Mouse (Mus musculus): ENCODE measurements around the gene Sh3tc1.

Gene Sh3tc1

DNA sequence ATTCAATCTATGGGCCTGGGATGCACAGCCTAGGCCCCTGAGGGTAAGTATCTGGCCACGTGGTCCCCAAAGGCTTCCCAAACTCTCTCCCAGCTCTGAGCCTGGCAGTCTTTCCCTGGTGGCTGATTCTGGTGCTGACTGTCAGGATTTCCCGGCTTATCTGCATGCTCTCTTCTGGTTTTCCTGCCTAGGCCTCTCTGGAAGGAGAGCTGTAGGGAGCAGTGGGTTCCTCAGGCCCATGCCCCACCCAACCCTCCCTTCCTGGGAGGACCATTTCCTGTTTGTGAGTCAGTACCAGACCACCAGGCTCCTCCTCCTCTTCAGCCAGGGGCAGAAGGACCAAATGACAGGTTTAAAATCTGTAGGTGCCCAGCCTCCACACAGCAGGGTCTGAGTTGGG is 17.1 kb downstream of the Sh3tc1 start:
- no peak for DNase-seq (ENCODE audit: low spot score)

DNA sequence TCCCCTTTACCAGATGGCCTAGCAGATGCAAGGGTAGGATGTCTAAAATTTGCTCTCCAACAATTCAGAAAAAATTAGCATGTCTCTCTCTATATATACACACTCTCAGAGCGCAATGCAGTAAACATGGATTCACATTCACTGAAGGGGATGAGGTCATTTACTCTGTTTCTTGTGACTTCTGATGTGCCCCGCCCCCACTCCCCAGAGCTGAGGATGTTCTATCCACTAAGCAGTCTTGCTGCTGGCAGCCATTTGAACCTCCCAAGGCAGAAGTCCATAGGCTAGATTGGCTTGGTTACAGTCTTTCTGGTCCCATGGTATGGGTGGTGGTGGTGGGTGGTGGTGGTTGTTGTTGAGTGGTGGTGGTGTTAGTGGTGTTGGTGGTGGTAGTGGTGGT is 17.9 kb downstream of the Sh3tc1 start:
- no peak for DNase-seq (ENCODE audit: low spot score)

DNA sequence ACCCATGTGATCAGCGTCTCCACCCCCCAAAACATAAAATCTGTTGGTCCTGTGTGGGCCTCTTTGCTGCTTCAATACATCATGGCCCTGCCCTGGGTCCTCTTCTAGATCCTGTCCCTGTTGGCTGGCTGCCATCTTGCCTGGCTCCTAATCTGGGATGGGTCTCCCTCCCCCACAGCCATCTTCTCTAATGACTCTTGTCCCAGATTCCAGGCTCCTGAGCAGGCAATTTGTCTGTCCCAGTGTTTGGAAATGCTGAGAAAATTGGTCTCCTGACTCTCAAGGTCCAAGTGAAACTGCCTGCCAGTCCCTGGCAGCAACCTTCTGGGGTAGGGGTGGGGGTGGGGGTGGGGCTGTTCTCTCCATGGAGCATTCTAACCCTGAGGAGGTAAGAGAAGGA is 19.9 kb downstream of the Sh3tc1 start:
- DNase-seq (ENCODE audit: low spot score) = no peak

DNA sequence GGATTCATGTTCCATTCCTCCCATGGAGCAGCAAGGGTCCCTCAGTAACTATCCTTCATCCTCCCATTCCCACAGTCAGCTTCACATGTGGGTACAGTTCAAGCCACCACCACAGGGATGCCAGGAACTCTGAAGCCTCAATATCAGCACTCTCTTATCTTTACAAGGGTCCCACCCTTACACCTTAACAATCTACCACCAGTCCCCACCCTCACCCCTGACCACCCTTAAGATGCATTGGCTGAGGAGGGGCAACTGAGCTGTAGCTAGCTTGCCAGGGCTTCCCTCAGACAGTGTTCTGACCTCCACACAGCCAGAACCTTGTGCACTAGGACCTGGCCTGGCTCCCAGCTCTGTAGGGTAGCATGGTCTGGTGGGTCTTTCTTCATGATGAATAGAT is 20.4 kb downstream of the Sh3tc1 start:
- DNase-seq (ENCODE audit: low spot score) = no peak

DNA sequence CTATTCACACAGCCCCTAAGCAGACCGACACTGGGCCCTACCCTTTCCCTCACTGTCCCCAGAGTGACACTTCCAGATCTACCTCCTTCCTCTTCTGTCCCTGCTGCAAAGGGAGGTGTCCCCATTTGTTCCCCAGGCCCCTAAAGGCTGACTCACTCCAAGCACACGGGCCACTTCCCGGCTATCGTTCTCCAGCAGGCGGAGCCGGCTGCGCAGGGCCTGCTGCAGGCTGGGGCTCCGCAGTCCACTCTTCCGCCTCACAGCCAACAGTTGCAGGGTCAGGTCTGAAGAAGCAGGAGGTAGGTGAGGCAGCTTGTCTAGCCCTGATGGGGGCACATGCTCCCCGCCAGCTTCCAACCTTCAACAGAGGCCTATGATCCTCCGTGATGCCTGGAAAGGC is 21.0 kb downstream of the Sh3tc1 start:
- DNase-seq (ENCODE audit: low spot score) = no peak

DNA sequence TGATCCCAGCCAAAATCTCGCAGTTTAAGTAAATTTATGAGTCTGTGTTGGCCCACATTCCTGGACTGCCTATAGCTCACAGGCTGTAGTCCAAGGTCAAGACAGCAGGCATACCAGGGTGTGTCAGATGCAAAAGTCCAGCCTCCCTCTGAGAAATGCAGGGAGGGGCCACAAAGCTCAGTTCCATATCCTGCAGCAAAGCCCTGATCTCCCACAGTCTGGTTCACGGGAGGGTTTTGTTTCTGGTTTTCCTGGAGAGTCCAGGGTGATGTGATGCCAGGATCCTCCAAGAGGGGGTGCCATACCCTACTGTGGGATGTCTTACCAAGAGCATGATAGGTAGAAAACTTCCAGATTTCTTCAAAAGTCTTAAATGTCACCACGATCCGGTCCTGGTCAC is 21.8 kb downstream of the Sh3tc1 start:
- DNase-seq (ENCODE audit: low spot score) = peak; percentile 69

DNA sequence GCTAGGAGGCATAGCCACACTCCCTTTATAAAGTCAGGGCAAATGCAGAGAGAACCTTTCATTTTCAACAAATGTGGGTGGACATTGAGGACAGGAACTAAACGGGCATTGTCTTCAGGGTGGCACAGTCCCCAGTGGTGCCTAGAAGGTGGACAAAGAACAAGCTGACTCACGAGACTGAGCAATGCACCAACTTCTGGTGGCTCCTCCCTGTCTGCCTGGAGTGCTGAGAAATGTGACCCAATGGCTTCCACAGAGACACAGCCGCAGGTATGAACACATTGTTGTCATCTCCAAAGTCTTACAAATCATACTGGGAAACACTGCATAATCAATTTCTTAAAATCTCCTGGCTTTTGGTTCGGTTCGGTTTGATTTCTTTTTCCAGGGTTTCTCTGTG is 22.3 kb downstream of the Sh3tc1 start:
- DNase-seq (ENCODE audit: low spot score) = no peak

DNA sequence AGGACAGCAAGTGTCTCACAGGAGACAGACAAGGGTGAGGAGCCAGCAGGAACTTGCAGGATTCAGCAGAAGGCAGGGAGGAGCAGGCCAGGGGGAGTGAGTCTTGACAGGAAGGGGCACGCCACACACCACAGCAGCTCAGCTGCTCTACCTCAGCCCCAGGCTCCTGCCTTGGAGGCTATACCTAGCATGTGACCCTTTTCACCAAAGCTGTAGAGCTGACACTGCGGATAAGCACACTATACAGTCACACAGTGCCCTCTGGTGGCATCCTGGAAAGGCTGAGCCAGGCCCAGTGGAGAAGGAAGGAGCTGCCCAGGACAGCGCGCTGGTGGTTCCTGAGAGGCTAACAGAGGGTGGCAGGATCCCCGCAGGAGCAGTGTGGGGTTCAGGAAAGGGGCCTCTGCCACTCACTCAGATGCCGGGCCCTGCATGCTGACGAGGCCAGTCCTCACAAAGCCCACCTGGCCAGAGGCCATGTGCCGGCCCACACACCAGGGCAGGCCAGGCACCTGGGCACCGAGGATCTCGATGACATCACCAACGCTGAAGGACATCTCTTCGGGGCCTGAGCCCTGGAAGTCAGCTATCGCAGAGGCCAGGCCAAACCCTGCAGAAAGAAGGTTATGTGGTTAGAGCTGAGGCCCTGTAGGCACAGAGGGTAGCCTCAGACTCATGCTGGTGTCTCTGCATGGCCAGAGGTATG is 26.0 kb downstream of the Sh3tc1 start:
- DNase-seq (ENCODE audit: low spot score) = no peak

DNA sequence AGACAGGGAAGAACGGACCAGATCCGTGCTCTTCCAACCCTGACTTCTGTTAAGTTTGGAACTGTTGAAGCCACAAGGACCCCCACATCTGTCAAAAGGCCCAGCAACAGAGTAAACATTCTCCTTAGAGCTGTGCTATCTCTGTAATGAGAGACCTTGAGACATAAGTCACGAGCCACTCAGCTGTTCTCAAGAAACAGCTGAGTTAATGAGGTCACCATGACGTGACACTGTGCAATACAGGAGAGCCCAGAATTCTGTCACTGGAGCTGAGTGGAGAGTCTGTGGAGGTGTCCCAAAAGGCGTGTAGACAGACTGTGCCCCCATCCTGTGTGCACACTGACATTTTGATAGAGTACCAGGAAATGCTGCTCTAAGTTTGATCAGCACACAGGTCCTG is 27.3 kb downstream of the Sh3tc1 start:
- DNase-seq (ENCODE audit: low spot score) = no peak

DNA sequence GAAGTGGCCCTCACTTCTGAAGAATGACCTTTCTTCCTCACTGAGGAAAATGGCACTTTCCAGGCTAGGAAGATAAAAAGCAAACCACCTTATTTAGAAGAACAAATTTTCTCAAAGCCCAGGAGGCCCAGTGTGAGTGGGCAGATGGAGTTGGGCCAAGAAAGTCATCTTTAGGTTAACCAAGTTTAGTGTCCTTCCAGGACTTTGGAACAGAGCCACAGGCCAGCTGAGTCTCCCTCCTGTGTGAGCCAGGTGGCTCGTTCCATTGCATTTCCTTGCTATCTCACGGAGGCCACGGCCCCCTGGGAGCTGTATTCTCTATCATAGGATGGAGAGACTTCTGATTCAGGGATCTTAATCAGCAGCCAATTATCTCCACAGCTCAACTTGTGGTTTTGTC is 28.9 kb downstream of the Sh3tc1 start:
- no peak for DNase-seq (ENCODE audit: low spot score)

DNA sequence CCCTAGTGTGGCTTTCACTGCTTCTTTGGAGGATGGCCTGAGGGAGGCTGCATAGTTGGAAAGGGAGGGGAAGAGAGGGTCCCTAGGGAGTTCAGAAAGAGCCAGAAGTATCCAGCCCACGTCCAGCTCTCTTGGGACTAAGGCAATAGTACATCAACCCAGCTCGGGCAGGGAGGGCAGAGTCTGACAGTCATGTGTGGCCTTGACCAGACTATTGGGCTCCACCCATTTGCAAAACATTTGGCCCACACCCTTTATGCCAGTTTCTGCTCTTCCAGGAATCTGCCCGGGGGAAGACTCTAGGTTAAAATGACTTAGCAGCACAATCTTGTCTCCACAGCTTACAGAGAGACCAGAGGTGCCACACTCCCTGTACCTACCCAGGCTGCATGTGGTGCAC is 29.3 kb downstream of the Sh3tc1 start:
- DNase-seq (ENCODE audit: low spot score) = no peak

DNA sequence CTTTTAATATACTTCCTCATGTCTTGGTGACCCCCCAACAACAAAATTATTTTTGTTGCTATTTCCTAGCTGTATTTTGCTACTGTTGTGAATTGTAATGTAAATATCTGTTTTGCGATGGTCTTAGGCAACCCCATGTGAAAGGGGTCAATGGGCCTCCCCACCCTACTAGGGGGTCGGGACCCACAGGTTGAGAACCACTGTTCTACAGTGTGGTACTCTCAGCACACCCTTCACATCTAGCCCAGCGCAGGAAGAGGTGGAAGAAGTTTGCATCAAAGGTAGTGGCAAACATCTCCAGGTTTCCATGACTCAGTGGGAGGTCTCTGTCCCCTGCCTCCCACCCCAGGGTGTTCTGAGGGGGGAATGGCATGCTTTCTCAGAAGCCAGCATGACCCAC is 34.4 kb downstream of the Sh3tc1 start:
- DNase-seq (ENCODE audit: low spot score) = no peak

DNA sequence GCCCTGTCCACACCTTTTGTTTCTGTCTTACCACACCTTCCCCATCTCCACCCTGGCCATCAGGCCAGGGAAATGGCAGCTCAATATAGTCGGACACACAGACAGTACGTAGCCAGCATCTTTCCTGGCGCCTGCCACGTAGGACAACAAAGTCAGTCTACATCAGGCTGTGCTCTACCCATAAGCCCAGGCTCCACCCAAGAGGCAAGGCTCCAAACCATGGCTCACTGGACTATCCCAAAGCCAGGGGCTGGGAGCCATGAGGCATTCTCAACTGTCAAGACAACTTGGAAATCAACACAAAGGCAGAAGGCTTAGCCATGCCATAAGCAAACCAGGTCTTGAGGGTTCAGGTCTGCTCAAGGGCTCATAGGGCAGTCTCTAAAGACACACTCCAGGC is 36.0 kb downstream of the Sh3tc1 start:
- DNase-seq (ENCODE audit: low spot score) = no peak

DNA sequence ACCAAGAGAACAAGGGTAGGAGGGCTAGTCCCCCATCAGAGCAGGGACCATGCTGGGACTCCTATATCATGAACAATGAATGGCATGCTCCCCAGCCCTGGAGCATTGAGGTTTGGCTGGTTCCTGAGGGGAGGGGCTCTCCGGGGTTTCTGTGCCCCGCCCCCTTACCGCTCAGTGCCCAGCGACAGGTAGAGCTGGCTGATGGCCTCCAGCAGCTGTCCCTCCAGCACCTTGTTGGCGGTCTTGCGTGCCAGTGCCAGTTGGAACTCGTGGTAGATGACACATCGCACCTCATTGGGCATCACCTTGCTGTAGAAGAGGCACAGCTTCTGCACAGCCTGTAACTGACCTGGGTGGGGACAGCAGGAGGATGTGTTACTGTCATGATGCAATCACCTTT is 36.6 kb downstream of the Sh3tc1 start:
- DNase-seq (ENCODE audit: low spot score) = no peak

DNA sequence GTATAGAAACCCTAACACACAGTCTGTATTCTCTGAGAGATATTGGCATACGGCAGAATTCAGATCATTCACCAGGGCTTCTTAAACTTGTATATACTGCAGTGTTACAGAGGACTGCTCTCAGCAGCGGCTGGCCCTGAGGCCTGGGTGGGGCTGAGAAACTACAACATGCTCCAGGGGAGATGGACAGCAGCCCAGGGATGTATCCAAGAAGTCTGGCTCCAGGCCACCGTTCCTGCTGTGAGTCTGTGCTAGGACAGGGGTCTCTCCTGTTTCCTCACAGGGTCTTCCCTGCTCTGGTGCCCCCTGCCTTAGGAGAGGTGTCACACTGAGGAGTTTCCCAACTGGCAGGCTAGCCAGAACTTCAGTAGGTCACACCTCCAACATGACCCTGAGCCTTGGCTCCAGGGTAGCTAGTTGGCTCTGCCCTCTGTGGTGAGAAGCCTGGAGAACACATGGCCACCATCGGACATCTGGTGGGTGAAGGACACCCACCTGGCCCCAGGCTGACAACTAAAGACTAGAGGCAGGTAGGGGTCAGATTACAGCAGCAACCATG is 37.1 kb downstream of the Sh3tc1 start:
- DNase-seq (ENCODE audit: low spot score) = no peak

DNA sequence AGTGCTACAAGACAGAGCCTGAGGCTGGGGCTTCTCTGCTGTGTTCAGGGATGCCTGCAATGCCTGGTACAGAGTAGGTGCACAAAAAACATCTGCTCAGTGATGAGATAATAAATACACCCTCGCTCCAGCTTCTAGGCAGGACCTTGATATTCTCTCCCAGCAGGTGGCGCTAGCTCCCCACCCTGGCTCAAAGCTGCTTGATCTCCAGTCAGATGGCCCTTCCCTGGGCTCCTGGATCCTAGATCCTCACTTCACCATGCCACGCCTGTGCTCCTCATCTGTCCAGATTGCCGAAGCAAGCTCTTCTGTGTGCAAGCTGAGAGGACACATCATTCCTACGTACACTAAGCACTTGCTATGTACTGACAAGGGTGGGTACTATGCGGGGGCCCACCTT is 38.7 kb downstream of the Sh3tc1 start:
- DNase-seq (ENCODE audit: low spot score) = peak; percentile 49

DNA sequence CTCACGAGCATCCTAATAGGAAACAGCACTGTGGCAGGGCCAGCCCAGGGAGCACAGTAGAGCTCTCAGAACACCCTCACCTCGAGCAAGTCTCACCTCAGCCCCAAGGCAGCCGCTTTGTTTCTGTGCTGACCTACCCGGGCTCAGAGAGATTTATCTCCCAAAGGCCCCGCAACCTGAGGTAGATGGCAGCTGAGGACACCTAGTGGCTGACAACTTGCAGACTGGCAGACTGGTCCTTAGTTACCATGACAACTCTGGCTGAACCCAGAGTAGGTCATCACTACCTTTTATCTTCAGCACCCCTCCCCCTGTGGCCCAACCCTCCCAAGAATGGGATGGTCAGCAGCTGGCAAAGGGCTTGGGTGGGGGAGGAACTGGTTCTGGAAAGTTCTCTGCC is 44.0 kb downstream of the Sh3tc1 start:
- peak; percentile 30 for DNase-seq (ENCODE audit: low spot score)

DNA sequence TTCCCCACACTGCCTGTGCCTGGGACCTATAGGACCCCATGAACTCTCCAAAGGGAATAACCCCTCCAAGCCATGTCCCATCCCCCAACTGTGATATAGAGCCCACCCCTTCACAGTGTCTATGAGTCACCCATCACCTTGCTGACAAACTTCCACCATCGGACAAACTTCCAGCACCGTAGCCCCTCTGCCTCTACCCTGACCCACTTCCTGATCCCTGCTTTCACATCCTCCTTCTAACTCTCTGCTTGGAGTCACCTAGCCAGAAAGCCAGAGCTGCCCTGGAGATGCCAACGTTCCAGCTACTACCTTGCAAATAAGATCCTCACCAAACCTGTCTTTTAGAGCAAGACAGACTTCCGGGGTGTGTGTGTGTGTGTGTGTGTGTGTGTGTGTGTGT is 46.1 kb downstream of the Sh3tc1 start:
- DNase-seq (ENCODE audit: low spot score) = no peak

DNA sequence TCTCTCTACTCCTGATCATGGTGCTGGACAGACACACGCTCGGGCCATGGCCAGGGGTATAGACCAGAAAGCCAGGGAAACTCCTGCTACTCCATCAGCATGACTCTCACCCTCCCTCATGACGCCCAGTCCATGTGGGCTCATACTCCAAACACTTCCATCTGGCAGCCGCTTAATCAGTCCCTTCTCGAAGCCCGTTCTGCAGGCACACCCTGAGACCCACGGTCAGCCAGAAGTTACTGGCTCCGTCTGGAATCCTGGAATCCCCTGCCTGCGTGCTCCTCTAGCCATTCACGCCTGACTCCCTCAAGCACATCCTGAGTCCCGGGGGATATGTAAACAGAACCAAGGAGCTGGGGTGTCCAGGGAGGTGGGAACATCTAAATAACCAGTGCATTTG is 48.5 kb downstream of the Sh3tc1 start:
- no peak for DNase-seq (ENCODE audit: low spot score)

DNA sequence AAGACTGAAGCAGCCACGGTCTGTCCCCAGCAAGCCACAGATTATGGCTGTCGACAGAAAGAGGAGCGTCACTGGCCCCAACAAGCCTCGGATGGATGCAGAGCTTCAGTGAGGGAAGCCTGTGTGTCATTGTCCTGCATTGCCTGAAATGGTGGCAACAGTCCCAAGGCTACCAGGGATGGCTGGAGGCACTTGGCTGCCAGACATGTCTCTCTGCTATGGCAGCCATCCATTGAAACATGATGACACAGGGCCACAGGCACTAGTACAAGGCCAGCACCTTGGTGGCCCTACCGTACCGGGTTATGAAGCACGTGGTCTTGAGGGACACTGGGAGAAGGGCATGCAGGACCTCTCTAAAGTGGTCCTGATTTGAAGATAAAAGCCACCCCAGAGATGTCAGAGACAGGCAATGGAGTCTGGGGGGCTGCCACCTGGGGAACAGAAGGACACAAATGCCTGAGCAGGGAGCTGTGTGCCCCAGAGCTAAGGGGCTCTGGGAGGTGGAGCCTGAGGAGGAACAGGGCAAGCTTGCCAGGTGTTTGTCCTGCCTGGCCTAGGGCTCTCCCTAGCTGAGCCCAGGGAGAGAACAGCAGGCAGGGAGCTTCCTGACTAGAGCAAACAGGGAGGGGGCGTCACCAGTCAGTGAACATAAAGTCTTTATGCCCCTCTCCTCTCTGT is 49.2 kb downstream of the Sh3tc1 start:
- no peak for DNase-seq (ENCODE audit: low spot score)

DNA sequence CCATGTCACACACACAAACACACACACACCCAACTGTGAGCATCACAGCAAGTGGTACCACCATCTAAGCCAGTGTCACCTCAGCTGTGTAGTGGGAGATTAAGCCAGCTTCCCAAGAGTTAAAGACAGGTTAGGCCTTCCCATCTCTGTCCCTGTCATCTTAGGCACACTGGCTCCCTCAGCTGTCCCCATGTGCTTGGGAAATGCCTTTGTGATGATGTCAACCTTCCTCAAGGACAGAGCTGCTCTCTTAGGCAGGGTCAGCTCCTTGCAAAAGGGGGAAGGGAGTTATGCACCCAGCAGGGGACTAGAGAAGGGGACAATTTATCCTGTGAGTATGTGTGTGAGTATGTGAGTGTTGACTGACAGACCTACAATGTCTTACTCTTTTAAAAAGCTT is 50.4 kb downstream of the Sh3tc1 start:
- DNase-seq (ENCODE audit: low spot score) = no peak

DNA sequence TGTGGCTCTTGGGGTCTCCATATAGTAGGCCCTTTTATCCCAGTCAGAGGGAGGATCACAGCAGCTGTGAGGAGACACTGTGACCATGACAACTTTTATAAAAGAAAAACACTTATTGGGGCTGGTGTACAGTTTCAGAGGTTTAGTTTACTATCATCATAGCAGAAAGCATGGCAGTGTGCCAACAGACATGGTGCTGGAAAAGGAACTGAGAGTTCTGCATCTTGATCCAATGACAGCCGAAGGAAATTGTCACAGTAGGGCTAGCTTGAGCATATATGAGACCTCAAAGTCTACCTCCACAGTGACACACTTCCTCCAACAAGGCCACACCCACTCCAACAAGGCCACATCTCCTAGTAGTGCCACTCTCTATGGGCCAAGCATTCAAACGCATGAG is 50.9 kb downstream of the Sh3tc1 start:
- DNase-seq (ENCODE audit: low spot score) = no peak

DNA sequence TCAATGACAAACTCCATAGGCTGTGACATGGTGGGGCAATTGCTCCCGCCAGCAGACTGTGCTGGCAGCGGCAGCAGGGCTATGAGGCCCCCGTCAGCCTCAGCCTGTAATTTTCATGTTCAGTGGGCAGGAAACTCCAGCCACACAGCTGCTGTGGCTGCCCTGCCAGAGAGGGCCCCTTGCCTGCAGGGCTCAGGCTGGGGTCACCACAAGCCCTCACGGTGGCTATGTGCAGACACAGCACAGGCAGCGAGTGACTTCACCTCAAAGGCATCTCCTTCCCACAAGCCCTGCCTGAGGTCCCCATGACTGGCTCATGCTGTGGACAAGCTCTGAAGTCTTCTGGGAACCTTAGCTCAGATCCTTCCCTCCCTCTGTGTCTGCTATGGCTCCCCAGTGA is 52.7 kb downstream of the Sh3tc1 start:
- no peak for DNase-seq (ENCODE audit: low spot score)

DNA sequence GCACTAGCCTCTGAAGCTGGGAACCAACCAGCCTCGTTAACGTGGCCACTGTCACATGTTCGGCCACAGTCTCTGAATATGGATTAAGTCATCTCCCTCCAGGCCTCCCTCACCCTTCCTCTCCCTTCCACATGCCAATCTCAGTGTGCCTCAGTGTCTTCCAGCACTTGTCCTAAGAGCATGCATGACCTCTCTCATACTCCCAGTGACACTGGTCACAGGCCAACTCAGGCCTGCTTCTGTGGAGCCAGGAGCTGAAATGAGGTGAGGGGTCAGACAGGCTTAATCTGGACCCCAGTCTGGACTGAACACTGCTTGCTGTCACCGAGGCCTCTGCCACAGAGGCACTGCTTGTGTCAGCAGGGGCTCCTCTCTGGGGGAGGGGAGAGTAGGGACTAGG is 53.5 kb downstream of the Sh3tc1 start:
- DNase-seq (ENCODE audit: low spot score) = no peak
